In the genomic region with DNA sequence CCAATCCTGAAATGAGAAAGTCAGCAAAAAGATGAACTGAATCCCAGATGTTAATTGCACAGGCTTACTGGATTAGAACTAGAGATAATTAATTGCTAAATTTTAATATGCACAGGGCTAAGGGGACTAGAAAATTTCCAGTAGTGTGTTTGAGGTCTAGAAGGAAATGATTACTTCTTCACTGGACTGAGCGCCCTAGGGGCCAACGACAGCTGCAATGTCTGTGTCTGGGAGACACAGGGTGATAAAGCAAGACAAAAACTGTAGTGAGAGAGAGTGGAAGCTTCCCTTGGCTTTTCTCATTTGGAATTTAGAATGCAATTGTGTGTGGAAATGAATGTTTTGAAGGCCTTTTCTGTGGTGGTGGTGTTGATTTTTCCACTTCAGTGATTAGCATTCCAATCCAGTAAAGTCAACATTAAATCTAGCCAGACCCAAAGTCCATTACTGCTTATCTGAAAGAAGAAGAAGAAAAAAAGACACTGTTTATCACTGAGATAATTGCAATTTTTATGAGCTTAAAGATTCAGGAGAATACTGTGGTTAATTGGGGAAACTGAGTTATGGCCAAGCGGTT, we compare ENCODE assay signal across 28 mouse cellular contexts.
A peak's percentile ranks its signal among the peaks of the same experiment; 100 is the strongest.
DNase-seq lines count a peak whose midpoint lies in the region; ATAC-seq lines count a peak whose summit lies in the region.
"Had no signal": no experiment of that assay in that cellular context is flagged by ENCODE, and none has a peak within 500 bp of the region (broad histone marks: within the 10 kb centered on the region; RNA-seq: fewer than 3 reads in every experiment).

No protein-coding gene starts in this region.

- H3K9me3 ChIP-seq in hindbrain, embryonic 13.5 days, result no peaks in the 10 kb centered on the region
- no peaks in the 10 kb centered on the region for H3K9me3 ChIP-seq in hindbrain, embryonic 11.5 days (ENCODE audit: control insufficient read depth, low read length)
- H3K9me3 ChIP-seq in neural tube, embryonic 13.5 days, result no peaks in the 10 kb centered on the region
- H3K9me3 ChIP-seq: forebrain, embryonic 13.5 days; heart, embryonic 10.5 days; limb, embryonic 10.5 days; limb, embryonic 15.5 days; midbrain, embryonic 12.5 days; stomach, embryonic 15.5 days had no signal

- no peak for DNase-seq in hindbrain, embryonic 11.5 days (ENCODE audit: low spot score)
- peak; percentile 3 for DNase-seq in kidney, postnatal 14 days
- no peak for DNase-seq in kidney, postnatal 25 days
- DNase-seq in neural tube, embryonic 10.5 days (ENCODE audit: extremely low spot score, low spot score), result no peak
- peak; percentile 1 for DNase-seq in yolk sac, embryonic 10.5 days (ENCODE audit: low spot score)
- DNase-seq: adrenal gland, adult 2 months; adrenal gland, postnatal 36 days; cerebellum, adult 2 months; cerebellum, postnatal 14 days; gastrocnemius, postnatal 14 days; heart, adult 11 months; heart, postnatal 4 days; layer of hippocampus, adult 9-11 months; lung, embryonic 14.5 days; lung, postnatal 14 days; right cerebral cortex, postnatal 25 days had no signal

- no peak overlapping the region for H3K27ac ChIP-seq in hindbrain, embryonic 13.5 days
- H3K27ac ChIP-seq in hindbrain, embryonic 11.5 days (ENCODE audit: low read depth, low read length), result no peak overlapping the region
- H3K27ac ChIP-seq in neural tube, embryonic 13.5 days (replicated peaks), result no peak overlapping the region
- H3K27ac ChIP-seq: forebrain, embryonic 13.5 days; heart, embryonic 10.5 days; limb, embryonic 10.5 days; limb, embryonic 15.5 days; liver, embryonic 14.5 days; midbrain, embryonic 12.5 days; stomach, embryonic 15.5 days had no signal

- H3K4me1 ChIP-seq in hindbrain, embryonic 13.5 days (replicated peaks), result no peaks in the 10 kb centered on the region
- H3K4me1 ChIP-seq in hindbrain, embryonic 11.5 days (replicated peaks; ENCODE audit: control insufficient read depth, insufficient read depth, low read length), result no peaks in the 10 kb centered on the region
- H3K4me1 ChIP-seq in neural tube, embryonic 13.5 days (replicated peaks), result peaks cover 13% of the 10 kb centered on the region
- H3K4me1 ChIP-seq: forebrain, embryonic 13.5 days; heart, embryonic 10.5 days; limb, embryonic 10.5 days; limb, embryonic 15.5 days; midbrain, embryonic 12.5 days; stomach, embryonic 15.5 days had no signal

- WGBS in hindbrain, embryonic 13.5 days, result 58% methylated on average over 3 of the region's 3 CpGs
- 77% methylated on average over 3 of the region's 3 CpGs for WGBS in hindbrain, embryonic 11.5 days
- 55% methylated on average over 3 of the region's 3 CpGs for WGBS in neural tube, embryonic 13.5 days

- no peaks in the 10 kb centered on the region for H3K27me3 ChIP-seq in hindbrain, embryonic 13.5 days
- no peaks in the 10 kb centered on the region for H3K27me3 ChIP-seq in hindbrain, embryonic 11.5 days (ENCODE audit: control insufficient read depth, insufficient read depth, low read length)
- H3K27me3 ChIP-seq in neural tube, embryonic 13.5 days, result no peaks in the 10 kb centered on the region
- H3K27me3 ChIP-seq: forebrain, embryonic 13.5 days; limb, embryonic 15.5 days; stomach, embryonic 15.5 days had no signal

- H3K36me3 ChIP-seq in hindbrain, embryonic 13.5 days, result no peaks in the 10 kb centered on the region
- no peaks in the 10 kb centered on the region for H3K36me3 ChIP-seq in hindbrain, embryonic 11.5 days (ENCODE audit: control insufficient read depth, insufficient read depth, low read length)
- H3K36me3 ChIP-seq in neural tube, embryonic 13.5 days, result no peaks in the 10 kb centered on the region
- H3K36me3 ChIP-seq: heart, embryonic 10.5 days; limb, embryonic 10.5 days; limb, embryonic 15.5 days; midbrain, embryonic 12.5 days; stomach, embryonic 15.5 days had no signal

- H3K4me2 ChIP-seq in hindbrain, embryonic 13.5 days, result no peak overlapping the region
- no peak overlapping the region for H3K4me2 ChIP-seq in hindbrain, embryonic 11.5 days (replicated peaks; ENCODE audit: low read depth, low read length)
- H3K4me2 ChIP-seq in neural tube, embryonic 13.5 days, result no peak overlapping the region
- H3K4me2 ChIP-seq: forebrain, embryonic 13.5 days; limb, embryonic 15.5 days; lung, embryonic 14.5 days; midbrain, embryonic 12.5 days; stomach, embryonic 15.5 days had no signal

- H3K4me3 ChIP-seq in hindbrain, embryonic 13.5 days, result no peak overlapping the region
- no peak overlapping the region for H3K4me3 ChIP-seq in hindbrain, embryonic 11.5 days (ENCODE audit: low read depth, low read length)
- no peak overlapping the region for H3K4me3 ChIP-seq in neural tube, embryonic 13.5 days
- H3K4me3 ChIP-seq: forebrain, embryonic 13.5 days; heart, embryonic 10.5 days; limb, embryonic 10.5 days; limb, embryonic 15.5 days; midbrain, embryonic 12.5 days; myocyte; stomach, embryonic 15.5 days had no signal

- H3K9ac ChIP-seq in hindbrain, embryonic 13.5 days, result no peak overlapping the region
- H3K9ac ChIP-seq in hindbrain, embryonic 11.5 days (ENCODE audit: low read depth, low read length), result no peak overlapping the region
- H3K9ac ChIP-seq in neural tube, embryonic 13.5 days, result no peak overlapping the region
- H3K9ac ChIP-seq: forebrain, embryonic 13.5 days; limb, embryonic 15.5 days; liver, embryonic 14.5 days; lung, embryonic 14.5 days; midbrain, embryonic 12.5 days; stomach, embryonic 15.5 days had no signal

- peak; percentile 52 for ATAC-seq in hindbrain, embryonic 13.5 days (ENCODE audit: low FRiP score)
- ATAC-seq in hindbrain, embryonic 11.5 days (ENCODE audit: low FRiP score), result no peak
- ATAC-seq in neural tube, embryonic 13.5 days (ENCODE audit: low read depth), result peak; percentile 50; the same call in 1 of the 2 replicates
- ATAC-seq in megakaryocyte-erythroid progenitor cell, adult 5-6 weeks (replicated peaks; ENCODE audit: low FRiP score, low TSS enrichment, poor library complexity, severe bottlenecking), result no peak
- ATAC-seq: forebrain, embryonic 13.5 days; intestine, postnatal 0 days had no signal

Comparison
In these comparisons a context has a peak if more than half of its experiments do, and no peak if none do; other contexts are left out.
1. ATAC-seq: peak in hindbrain, embryonic 13.5 days (single experiment) and neural tube, embryonic 13.5 days (single experiment); none in hindbrain, embryonic 11.5 days (single experiment) and megakaryocyte-erythroid progenitor cell, adult 5-6 weeks (single experiment).
2. DNase-seq: peak in kidney, postnatal 14 days (single experiment) and yolk sac, embryonic 10.5 days (single experiment); none in hindbrain, embryonic 11.5 days (single experiment), kidney, postnatal 25 days (0 of 2) and neural tube, embryonic 10.5 days (single experiment).